Mouse (Mus musculus) cortical plate, adult 2 months (tissue): ENCODE measurements at regions not wholly inside any gene's neighbourhood (a gene's known extent, or its start where the extent isn't known, plus 50 kb on each side); places are given as distances from the start of the nearest gene placed in this dataset.

Experiments used
- H3K27ac ChIP-seq: fragments of 200-500 bp; 2 replicates; pipeline ENCODE4 v1.5.1; 2012; ENCODE audit warnings: low read length, control low read depth, inconsistent platforms; ENCODE audit not compliant: insufficient read depth
- H3K4me1 ChIP-seq: fragments of 200-500 bp; 2 replicates; pipeline ENCODE4 v1.6.1; 2011; ENCODE audit warnings: low read length; ENCODE audit not compliant: control insufficient read depth, insufficient read depth
- H3K4me3 ChIP-seq: fragments of 200-500 bp; 2 replicates; pipeline ENCODE4 v1.5.1; 2011; ENCODE audit warnings: mild to moderate bottlenecking, low read length, control low read depth; ENCODE audit not compliant: insufficient read depth
- CTCF ChIP-seq: fragments of 200-500 bp; IDR thresholded peaks from 2 replicates; pipeline ENCODE4 v1.5.1; 2011; ENCODE audit warnings: mild to moderate bottlenecking, control low read depth, low read length; ENCODE audit not compliant: insufficient read depth; ENCODE audit errors: extremely low read depth
- POLR2A ChIP-seq: fragments of 200-500 bp; IDR thresholded peaks from 2 replicates; pipeline ENCODE4 v1.6.1; 2011; ENCODE audit warnings: mild to moderate bottlenecking, low read length, control low read depth; ENCODE audit not compliant: insufficient read depth; ENCODE audit errors: extremely low read depth

GRCm38 (mm10) chr1:73805156-73805555 is 319.1 kb downstream of the Tns1 start:
- no peak overlapping the region for H3K27ac ChIP-seq
- no peak overlapping the region for H3K4me3 ChIP-seq
- H3K4me1 ChIP-seq = no peaks in the 10 kb centered on the region
- TF ChIP-seq CTCF = no peak
- TF ChIP-seq POLR2A = no peak

GRCm38 (mm10) chr1:73799996-73800395 is 324.3 kb downstream of the Tns1 start:
- Histone ChIP-seq H3K4me1 (no peaks in the 10 kb centered on the region), H3K27ac (no peak overlapping the region), H3K4me3 (no peak overlapping the region)
- TF ChIP-seq CTCF = no peak
- TF ChIP-seq POLR2A = no peak

GRCm38 (mm10) chr1:73799246-73799645 is 325.0 kb downstream of the Tns1 start:
- no peak overlapping the region for H3K4me3 ChIP-seq

GRCm38 (mm10) chr1:73797858-73798257 is 326.4 kb downstream of the Tns1 start:
- H3K27ac ChIP-seq = no peak overlapping the region
- TF ChIP-seq POLR2A (no peak), CTCF (no peak)
- no peaks in the 10 kb centered on the region for H3K4me1 ChIP-seq
- no peak overlapping the region for H3K4me3 ChIP-seq

More at GRCm38 (mm10) chr1:73799246-73799645, 325.0 kb downstream of the Tns1 start:
- no peak for TF ChIP-seq CTCF
- no peak for TF ChIP-seq POLR2A
- no peak overlapping the region for H3K27ac ChIP-seq
- no peaks in the 10 kb centered on the region for H3K4me1 ChIP-seq

- Histone ChIP-seq H3K4me3 (no peak overlapping the region), H3K27ac (no peak overlapping the region), H3K4me1 (no peaks in the 10 kb centered on the region)
- TF ChIP-seq POLR2A (no peak), CTCF (no peak)
These were observed 326.8 kb downstream of the Tns1 start for GRCm38 (mm10) chr1:73797413-73797812.

- H3K27ac ChIP-seq = no peak overlapping the region
- TF ChIP-seq CTCF = no peak
- TF ChIP-seq POLR2A = no peak
These were observed 330.4 kb downstream of the Tns1 start for GRCm38 (mm10) chr1:73793871-73794270.

GRCm38 (mm10) chr1:73793256-73793655 is 331.0 kb downstream of the Tns1 start:
- H3K27ac ChIP-seq = no peak overlapping the region
- H3K4me1 ChIP-seq = no peaks in the 10 kb centered on the region
- H3K4me3 ChIP-seq = no peak overlapping the region
- TF ChIP-seq CTCF = no peak
- TF ChIP-seq POLR2A = no peak

More at GRCm38 (mm10) chr1:73793871-73794270, 330.4 kb downstream of the Tns1 start:
- H3K4me1 ChIP-seq = no peaks in the 10 kb centered on the region
- no peak overlapping the region for H3K4me3 ChIP-seq

- TF ChIP-seq POLR2A = no peak
- TF ChIP-seq CTCF = no peak
- Histone ChIP-seq H3K27ac (no peak overlapping the region), H3K4me3 (no peak overlapping the region), H3K4me1 (no peaks in the 10 kb centered on the region)
These were observed 331.9 kb downstream of the Tns1 start for GRCm38 (mm10) chr1:73792311-73792710.

- Histone ChIP-seq H3K4me3 (no peak overlapping the region), H3K27ac (no peak overlapping the region)
- TF ChIP-seq CTCF (no peak), POLR2A (no peak)
These were observed 336.6 kb downstream of the Tns1 start for GRCm38 (mm10) chr1:73787666-73788065.

GRCm38 (mm10) chr1:73787224-73787623 is 337.0 kb downstream of the Tns1 start:
- no peaks in the 10 kb centered on the region for H3K4me1 ChIP-seq
- no peak overlapping the region for H3K4me3 ChIP-seq
- H3K27ac ChIP-seq = no peak overlapping the region
- TF ChIP-seq CTCF (no peak), POLR2A (no peak)

More at GRCm38 (mm10) chr1:73787666-73788065, 336.6 kb downstream of the Tns1 start:
- no peaks in the 10 kb centered on the region for H3K4me1 ChIP-seq

GRCm38 (mm10) chr1:73783303-73783702 is 340.9 kb downstream of the Tns1 start:
- Histone ChIP-seq H3K4me3 (no peak overlapping the region), H3K27ac (no peak overlapping the region), H3K4me1 (no peaks in the 10 kb centered on the region)
- TF ChIP-seq CTCF (no peak), POLR2A (no peak)
